21 mouse cellular contexts compared by ENCODE assay signal in the genomic region with DNA sequence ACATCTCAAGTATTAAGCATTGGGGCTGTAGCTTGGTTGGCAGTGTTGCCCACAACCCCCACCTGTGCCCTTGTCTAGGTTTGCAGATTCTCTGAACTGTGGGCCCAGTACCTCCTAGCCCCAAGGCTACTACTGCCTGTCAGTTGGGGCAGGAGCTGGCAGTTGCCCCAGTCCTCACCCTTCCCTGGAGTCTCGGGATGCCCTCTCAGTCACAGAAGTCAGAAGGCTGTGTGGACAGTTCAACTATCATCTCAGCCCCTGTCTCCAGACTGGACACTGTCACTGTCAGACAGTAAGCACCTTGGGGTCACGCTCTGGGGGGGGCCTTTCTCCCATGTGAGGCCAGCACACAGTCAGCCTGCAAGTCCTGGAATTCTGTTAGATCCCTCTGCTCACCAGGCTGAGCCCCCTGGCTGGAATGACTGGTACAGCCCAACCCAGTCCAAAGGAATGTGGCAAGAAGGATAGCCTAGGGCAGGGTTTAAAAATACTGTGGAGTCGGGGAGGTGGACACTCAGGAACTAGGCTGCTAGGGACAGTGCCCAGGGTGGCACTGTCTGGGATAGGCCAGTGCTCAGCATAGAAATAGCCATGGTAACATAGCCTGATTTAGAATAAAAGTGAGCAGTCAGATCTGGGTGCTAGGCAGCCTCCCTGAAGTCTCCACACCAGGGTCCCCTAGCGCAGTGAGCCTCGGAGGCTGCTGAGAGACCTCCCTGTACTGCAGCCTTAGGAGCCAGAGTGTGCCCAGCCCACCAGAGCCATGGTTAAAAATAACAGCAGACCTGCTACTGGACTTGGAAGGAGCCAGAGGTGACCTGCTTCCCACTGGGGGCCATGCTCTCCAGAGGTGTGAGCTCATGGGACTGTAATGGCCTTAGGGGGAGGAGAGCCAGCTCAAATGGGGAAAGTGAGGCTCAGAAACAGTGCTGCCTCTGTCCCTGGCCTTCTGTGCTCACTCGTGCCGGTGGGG.
DNase-seq lines count a peak whose midpoint lies in the region; ATAC-seq and TF ChIP-seq lines count a peak whose summit lies in the region.
"Had no signal": no experiment of that assay in that cellular context is flagged by ENCODE, and none has a peak within 500 bp of the region (broad histone marks: within the 10 kb centered on the region; RNA-seq: fewer than 3 reads in every experiment).

No protein-coding gene starts in this region.

- TF ChIP-seq POLR2A in testis, adult 2 months (IDR thresholded peaks at IDR 0.05; ENCODE audit: control insufficient read depth, low read depth, low read length), result no peak

- TF ChIP-seq CTCF in gastrocnemius, adult 2 months (IDR thresholded peaks at IDR 0.05), result peak; percentile 51
- no peak for TF ChIP-seq CTCF in testis, adult 2 months (IDR thresholded peaks at IDR 0.05; ENCODE audit: control insufficient read depth, insufficient read depth, insufficient replicate concordance, low read depth, low read length)

- no peak overlapping the region for H3K9ac ChIP-seq in kidney, embryonic 14.5 days (ENCODE audit: low read depth, low read length)
- H3K9ac ChIP-seq: forebrain, embryonic 15.5 days; limb, embryonic 12.5 days; midbrain, embryonic 12.5 days; neural tube, embryonic 15.5 days had no signal

- DNase-seq in gastrocnemius, adult 2 months, result peak; percentile 82
- DNase-seq in gastrocnemius, postnatal 10 days, result no peak
- no peak for DNase-seq in kidney, postnatal 14 days
- DNase-seq in testis, postnatal 14 days (ENCODE audit: low spot score), result no peak
- DNase-seq in cerebellum, adult 11-12 months, result no peak
- DNase-seq: adrenal gland, adult 8-10 months; cerebellum, adult 18-20 months; cerebellum, postnatal 36 days; kidney, postnatal 10 days; right cerebral cortex, postnatal 25 days had no signal

- WGBS in kidney, embryonic 14.5 days, result 58% methylated on average over 7 of the region's 7 CpGs

- H3K4me3 ChIP-seq in gastrocnemius, adult 2 months, result peak overlapping the region; percentile 80
- H3K4me3 ChIP-seq in kidney, embryonic 14.5 days (ENCODE audit: low read length), result no peak overlapping the region
- H3K4me3 ChIP-seq in testis, adult 2 months (ENCODE audit: control insufficient read depth, low read depth, low read length), result no peak overlapping the region
- H3K4me3 ChIP-seq: erythroblast, embryonic 14.5 days; forebrain, embryonic 15.5 days; hindbrain, embryonic 10.5 days; limb, embryonic 12.5 days; midbrain, embryonic 12.5 days; myocyte; neural tube, embryonic 15.5 days had no signal

- H3K36me3 ChIP-seq in kidney, embryonic 14.5 days (ENCODE audit: control insufficient read depth, insufficient read depth, low read length), result no peaks in the 10 kb centered on the region
- no peaks in the 10 kb centered on the region for H3K36me3 ChIP-seq in testis, adult 2 months (ENCODE audit: control insufficient read depth, insufficient read depth, low read length)
- H3K36me3 ChIP-seq: forebrain, embryonic 15.5 days; hindbrain, embryonic 10.5 days; limb, embryonic 12.5 days; midbrain, embryonic 12.5 days; neural tube, embryonic 15.5 days had no signal

- 0 out of 2 replicates have a peak, but pooled peaks have one; percentile 8 for ATAC-seq in kidney, embryonic 14.5 days (ENCODE audit: low FRiP score, low TSS enrichment)
- no peak for ATAC-seq in CD4-positive, CD25-positive, alpha-beta regulatory T cell, adult 4 months
- ATAC-seq: forebrain, embryonic 15.5 days had no signal

- H3K4me2 ChIP-seq in kidney, embryonic 14.5 days (replicated peaks; ENCODE audit: low read depth, low read length), result no peak overlapping the region
- H3K4me2 ChIP-seq: forebrain, embryonic 15.5 days; limb, embryonic 12.5 days; midbrain, embryonic 12.5 days; neural tube, embryonic 15.5 days had no signal

- intact Hi-C loops in gastrocnemius, adult 2 months (cut with DNase I), result loop anchor here (1.0 to 2.0 kb wide), 3 partner anchors 20 to 157 kb away; no protein-coding TSS in a partner anchor

- peak overlapping the region; percentile 99 for H3K27ac ChIP-seq in gastrocnemius, adult 2 months
- H3K27ac ChIP-seq in kidney, embryonic 14.5 days (ENCODE audit: low read depth, low read length), result no peak overlapping the region
- H3K27ac ChIP-seq in testis, adult 2 months (ENCODE audit: control insufficient read depth, insufficient read depth, low read depth, low read length), result peak overlapping the region; percentile 21; the same call in 1 of the 2 replicates
- H3K27ac ChIP-seq: forebrain, embryonic 15.5 days; hindbrain, embryonic 10.5 days; limb, embryonic 12.5 days; macrophage; midbrain, embryonic 12.5 days; neural tube, embryonic 15.5 days had no signal

- no peaks in the 10 kb centered on the region for H3K27me3 ChIP-seq in kidney, embryonic 14.5 days (ENCODE audit: control insufficient read depth, insufficient read depth, low read length)
- H3K27me3 ChIP-seq in testis, adult 2 months (ENCODE audit: control insufficient read depth, insufficient read depth, low read length), result no peaks in the 10 kb centered on the region
- H3K27me3 ChIP-seq: forebrain, embryonic 15.5 days; limb, embryonic 12.5 days; midbrain, embryonic 12.5 days; neural tube, embryonic 15.5 days had no signal

- peaks cover 31% of the 10 kb centered on the region for H3K4me1 ChIP-seq in kidney, embryonic 14.5 days (ENCODE audit: control insufficient read depth, insufficient read depth, low read length)
- peaks cover 31% of the 10 kb centered on the region for H3K4me1 ChIP-seq in testis, adult 2 months (ENCODE audit: control insufficient read depth, insufficient read depth, low read length)

- no peaks in the 10 kb centered on the region for H3K9me3 ChIP-seq in kidney, embryonic 14.5 days (ENCODE audit: control insufficient read depth, low read length)
- H3K9me3 ChIP-seq: forebrain, embryonic 15.5 days; hindbrain, embryonic 10.5 days; limb, embryonic 12.5 days; midbrain, embryonic 12.5 days; neural tube, embryonic 15.5 days had no signal
